Mouse (Mus musculus) G1E (cell line): ENCODE results near the gene Slc44a2.

Source experiments
- CTCF ChIP-seq: IDR thresholded peaks from 2 replicates; pipeline ENCODE4 v1.5.1; 2012; ENCODE audit warnings: low read depth, low read length, inconsistent platforms, mixed read lengths
- GATA1 ChIP-seq: IDR thresholded peaks from 2 replicates; pipeline ENCODE4 v1.6.1; 2012; ENCODE audit warnings: borderline replicate concordance, low read length, inconsistent platforms, mixed read lengths
- GATA2 ChIP-seq: IDR thresholded peaks from 2 replicates; pipeline ENCODE4 v1.6.1; 2012; ENCODE audit warnings: low read depth, low read length, inconsistent platforms, borderline replicate concordance
- POLR2AphosphoS5 ChIP-seq: IDR thresholded peaks from 2 replicates; pipeline ENCODE4 v1.6.1; 2012; ENCODE audit warnings: low read depth, low read length, inconsistent platforms; ENCODE audit not compliant: insufficient replicate concordance
- TAL1 ChIP-seq: conservative IDR thresholded peaks from 2 replicates; pipeline ENCODE4 v1.6.1; 2012; ENCODE audit warnings: low read depth, low read length, inconsistent platforms, mixed read lengths

- TF ChIP-seq POLR2AphosphoS5, result no peak
- no peak for TF ChIP-seq CTCF
- no peak for TF ChIP-seq TAL1
- TF ChIP-seq GATA1, result no peak
- no peak for TF ChIP-seq GATA2
Observed at GRCm38 (mm10) chr9:21333523-21333922, 13.0 kb downstream of the Slc44a2 start.
